Mouse (Mus musculus) heart, postnatal 10 days (tissue): ENCODE data around the gene Olfr986. TPM values are rescaled to one million over a fixed set of nuclear protein-coding genes. Genes with fewer than 3 reads are reported as not detected.
"Not testable (repeated sequence)": the region's sequence is repeated elsewhere in the genome, so short reads cannot be mapped to it uniquely, and the experiment has no call there.

Source experiments
- DNase-seq, 2 experiments: peaks; one replicate each; pipeline ENCODE4 v3.0.0; 2021
- intact Hi-C: fragments of 180-260 bp; cut with DNase I; formaldehyde crosslinking; loops from one replicate; pipeline ENCODE4 v1.15.1; 2025
- total RNA-seq, 2 experiments: library from RNA; stranded (reverse); gene quantifications; 2 replicates each; pipeline ENCODE4 v1.2.3; 2021

The Olfr986 gene
- under 1 TPM in 1 of 2 experiments, not detected in 1; 0.07 TPM for total RNA-seq

- intact Hi-C loops = no loop called here
- no peak for DNase-seq
Observed at GRCm38 (mm10) chr9:40180620-40181019, at the start of gene Olfr986. Gene Olfr986 (plus strand): TSS chr9:40180920.

DNA sequence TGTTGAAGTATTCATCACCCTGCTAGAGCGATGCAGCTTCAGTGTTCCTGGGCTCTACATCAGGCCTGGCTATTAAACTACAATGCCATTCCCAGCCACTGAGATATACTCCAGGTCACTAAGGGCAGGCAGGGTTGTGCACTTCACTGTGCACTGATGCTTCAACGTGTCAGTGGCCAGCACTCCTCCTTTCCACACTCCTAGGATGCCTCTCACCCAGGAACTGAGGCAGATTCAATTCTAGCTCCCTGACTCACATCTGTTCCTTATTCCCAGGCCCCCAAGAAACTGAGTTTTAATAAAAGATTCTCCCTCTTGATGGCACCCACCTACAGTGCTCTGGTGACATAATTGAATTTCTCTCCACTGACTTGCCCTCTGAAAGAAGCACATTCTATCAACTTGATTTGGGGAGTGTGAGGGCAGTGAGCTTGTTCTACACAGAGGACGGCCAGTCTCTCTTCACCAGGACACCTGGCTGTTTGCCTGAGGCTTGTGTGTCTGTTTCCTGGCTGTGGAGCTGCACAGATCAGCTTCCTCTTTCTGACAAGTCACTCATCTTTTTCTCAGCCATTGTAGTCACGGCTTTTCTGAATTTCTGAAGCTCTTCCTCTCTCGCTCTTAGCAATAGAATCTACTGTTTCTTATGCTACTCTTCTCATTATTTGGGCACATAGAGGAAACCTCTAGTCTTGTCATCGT is 43.6 kb upstream of the Olfr986 start:
- intact Hi-C loops = no loop called here
- peak in 1 of 2 experiments; percentile 9 for DNase-seq

GRCm38 (mm10) chr9:40139484-40139883 is 41.2 kb upstream of the Olfr986 start:
- no peak for DNase-seq
- intact Hi-C loops = no loop called here

DNA sequence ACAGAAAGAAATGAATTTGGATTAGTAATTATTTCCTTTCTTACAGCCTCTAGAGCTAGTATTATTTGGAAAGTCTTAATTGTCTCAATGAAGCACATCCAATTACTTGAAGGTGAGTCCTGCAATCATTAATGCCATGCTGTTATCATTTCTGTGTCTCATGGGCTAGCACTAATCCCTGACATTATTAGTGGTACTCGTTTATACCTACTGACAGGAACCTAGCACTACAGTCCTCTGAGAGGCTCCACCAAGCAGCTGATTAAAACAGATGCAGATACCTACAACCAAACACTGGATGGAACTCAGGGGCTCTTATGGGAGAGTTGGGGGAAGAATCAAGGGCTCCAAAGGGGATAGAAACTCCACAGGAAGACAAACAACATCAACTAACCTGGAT is 39.2 kb upstream of the Olfr986 start:
- DNase-seq = no peak
- intact Hi-C loops = no loop called here

DNA sequence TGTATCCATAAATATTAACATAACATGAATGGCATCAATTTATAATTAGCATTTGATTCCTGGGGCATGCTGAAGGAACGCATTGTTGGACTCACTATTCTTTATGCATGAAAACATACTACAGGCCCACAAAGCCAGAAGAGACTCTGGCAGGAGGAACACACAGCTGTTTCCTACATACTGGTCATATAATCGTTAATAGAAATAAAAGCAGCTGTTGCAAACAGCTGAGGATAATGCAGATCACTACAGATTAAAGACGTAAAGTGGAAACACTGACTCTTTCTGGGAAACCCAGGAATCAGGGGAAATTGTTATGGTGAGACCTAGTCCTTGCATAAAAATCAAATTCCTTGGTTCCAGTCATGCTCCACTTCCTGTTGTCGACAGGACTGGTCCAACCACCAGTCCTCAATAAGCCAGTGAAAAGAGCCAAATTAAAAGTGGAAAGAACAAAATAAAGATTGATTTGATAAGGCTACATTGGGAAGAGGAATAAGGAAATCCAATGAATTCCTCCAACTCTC is 25.5 kb upstream of the Olfr986 start:
- DNase-seq = no peak
- intact Hi-C loops = no loop called here

GRCm38 (mm10) chr9:40166446-40166845 is 14.3 kb upstream of the Olfr986 start:
- peak; percentile 36 to 41 for DNase-seq
- intact Hi-C loops = no loop called here

- intact Hi-C loops = no loop called here
- DNase-seq = no peak
Observed at GRCm38 (mm10) chr9:40177017-40177416, 3.7 kb upstream of the Olfr986 start.

- DNase-seq, intact Hi-C loops: not testable (repeated sequence)
Observed at GRCm38 (mm10) chr9:40185166-40185565, 4.4 kb downstream of the Olfr986 start.

- DNase-seq = no peak
- intact Hi-C loops = loop anchor here (5.0 kb wide), 1 partner anchor 74 kb away; no protein-coding TSS in a partner anchor
Observed at GRCm38 (mm10) chr9:40191086-40191876, 10.6 kb downstream of the Olfr986 start.

DNA sequence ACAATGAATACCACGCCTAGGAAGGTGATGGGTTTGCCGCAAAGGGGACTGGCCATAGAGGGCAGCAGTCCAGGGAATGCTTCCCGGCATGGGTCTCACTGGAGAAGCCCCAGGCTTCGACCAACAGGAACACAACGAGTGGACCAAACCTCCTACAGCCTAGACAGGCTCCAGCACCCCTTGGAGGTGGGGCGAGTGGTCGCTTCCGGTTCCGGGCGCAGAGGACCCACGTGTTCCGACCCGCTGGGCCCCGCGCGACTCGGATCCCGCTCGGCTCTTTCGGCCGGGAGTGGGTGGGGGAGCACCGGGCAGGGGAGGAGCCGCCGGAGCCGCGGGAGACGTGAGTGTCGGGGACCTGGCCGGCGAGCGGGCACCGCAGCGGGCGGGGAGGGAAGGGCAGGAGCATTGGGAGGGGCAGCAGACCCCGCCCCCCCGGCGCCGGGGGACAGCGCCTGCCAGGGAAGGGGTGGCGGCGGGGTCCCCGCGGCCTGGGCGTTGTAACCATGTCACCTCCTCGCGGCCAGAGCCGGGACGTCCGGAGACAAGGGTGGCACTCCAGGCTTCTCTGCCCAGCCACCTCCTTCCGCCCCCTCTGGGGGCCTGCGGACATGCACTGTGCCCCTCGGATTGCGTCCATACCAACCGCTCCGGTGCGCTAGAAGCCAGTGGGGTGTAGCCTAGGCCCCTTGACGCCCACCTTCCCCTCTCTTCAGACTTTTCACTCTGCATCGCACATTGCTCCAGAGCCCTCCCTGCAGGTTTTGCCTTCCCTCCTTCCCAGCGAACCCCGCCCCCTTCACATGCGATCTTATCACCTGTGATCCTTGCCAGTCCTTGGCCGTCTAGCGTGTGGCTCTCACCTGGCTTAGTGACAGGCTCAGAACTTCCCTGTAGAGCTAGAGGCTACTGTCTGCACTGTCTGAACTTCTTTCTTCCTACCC is 11.6 kb downstream of the Olfr986 start, which contains the start of gene Zfp202:
TSS of gene Zfp202 (plus strand) at position 219 of the 941 bp plus-strand sequence.
- intact Hi-C loops = loop anchor here (5.0 kb wide), 1 partner anchor 75 kb away; no protein-coding TSS in a partner anchor

GRCm38 (mm10) chr9:40195981-40196380 is 15.3 kb downstream of the Olfr986 start:
- DNase-seq = peak in 1 of 2 experiments; percentile 13
- intact Hi-C loops = no loop called here

More for the DNA sequence above, 11.6 kb downstream of the Olfr986 start, which contains the start of gene Zfp202:
- peak; percentile 92 to 94 for DNase-seq

- intact Hi-C loops = no loop called here
Observed at GRCm38 (mm10) chr9:40206546-40206950, 25.8 kb downstream of the Olfr986 start.

DNA sequence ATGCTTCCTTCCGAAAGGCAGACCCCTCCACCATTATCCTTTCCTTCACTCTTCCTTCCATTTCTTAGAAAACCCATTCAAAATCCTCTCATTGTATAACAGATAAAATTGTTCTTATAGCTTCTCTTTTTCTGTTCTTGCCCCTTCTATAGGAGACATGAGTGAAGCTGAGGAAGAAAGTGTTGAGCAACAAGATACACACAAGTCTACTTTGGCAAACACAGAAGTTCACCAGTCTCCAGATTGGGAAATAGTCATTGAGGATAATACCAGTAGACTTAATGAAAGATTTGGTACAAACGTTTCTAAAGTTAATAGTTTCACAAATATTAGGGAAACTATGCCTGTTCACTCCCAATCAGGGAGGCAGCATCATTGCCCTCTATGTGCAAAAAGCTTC is 30.0 kb downstream of the Olfr986 start:
- intact Hi-C loops = no loop called here
- no peak for DNase-seq

More at GRCm38 (mm10) chr9:40206546-40206950, 25.8 kb downstream of the Olfr986 start:
- DNase-seq = no peak

GRCm38 (mm10) chr9:40214058-40214457 is 33.3 kb downstream of the Olfr986 start:
- intact Hi-C loops = no loop called here
- no peak for DNase-seq

- DNase-seq = no peak
Observed at GRCm38 (mm10) chr9:40216651-40217050, 35.9 kb downstream of the Olfr986 start.

DNA sequence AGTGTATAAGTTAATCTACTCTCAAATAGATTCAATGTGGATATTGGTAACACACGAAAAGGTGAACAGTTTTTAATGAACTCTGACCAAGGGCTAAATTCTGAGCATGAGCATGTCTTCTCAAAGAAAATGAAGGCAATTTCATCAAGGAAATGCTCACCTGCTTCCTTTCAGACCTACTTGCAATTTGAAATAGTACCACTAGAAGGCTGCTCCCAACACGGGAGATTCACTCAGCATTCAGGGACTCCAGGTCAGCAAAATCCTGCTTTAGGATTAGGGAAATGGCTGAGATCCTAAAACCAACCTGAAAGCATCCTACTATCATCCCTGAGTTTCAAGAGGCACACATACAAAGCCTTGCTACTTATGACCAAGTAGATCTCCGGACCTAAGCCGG is 43.6 kb downstream of the Olfr986 start:
- intact Hi-C loops = loop anchor here (1.0 to 10.0 kb wide), 2 partner anchors 106 to 191 kb away; no protein-coding TSS in a partner anchor

More at GRCm38 (mm10) chr9:40216651-40217050, 35.9 kb downstream of the Olfr986 start:
- intact Hi-C loops = no loop called here

DNA sequence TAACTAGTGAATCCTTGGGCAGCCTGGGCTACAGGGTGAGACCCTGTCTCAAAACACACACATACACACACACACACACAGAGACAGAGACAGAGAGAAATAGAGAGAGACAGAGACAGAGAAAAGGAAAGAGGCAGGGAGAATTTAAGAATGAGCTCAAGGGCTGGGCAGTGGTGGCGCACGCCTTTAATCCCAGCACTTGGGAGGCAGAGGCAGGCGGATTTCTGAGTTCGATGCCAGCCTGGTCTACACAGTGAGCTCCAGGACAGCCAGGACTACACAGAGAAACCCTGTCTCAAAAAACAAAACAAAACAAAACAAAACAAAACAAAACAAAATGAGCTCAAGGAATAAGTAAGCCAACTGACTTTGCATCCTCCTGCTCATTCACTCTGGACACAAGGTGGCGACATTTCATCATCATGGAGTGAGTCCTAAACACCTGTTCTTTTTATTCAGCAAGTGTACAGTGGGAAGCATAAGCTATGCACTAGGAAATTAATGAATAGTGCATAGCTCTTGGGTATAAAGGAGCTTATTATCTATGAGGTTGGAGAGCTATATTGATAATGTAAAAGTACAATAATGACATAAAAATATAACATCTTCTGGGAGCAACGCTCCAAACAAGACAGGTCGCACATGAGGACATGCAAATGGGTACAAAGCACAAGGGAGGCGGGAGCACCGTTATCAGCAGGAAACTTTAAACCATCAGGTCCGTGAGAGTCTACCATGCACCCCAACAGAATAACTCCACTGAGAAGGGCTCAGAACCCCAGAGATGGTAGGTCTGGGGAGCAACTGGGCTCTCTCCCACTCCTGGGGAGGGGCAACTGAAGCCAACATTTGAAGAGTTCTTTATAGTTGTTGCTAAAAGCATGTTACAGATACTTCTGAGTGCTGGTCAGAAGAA is 47.4 kb downstream of the Olfr986 start:
- intact Hi-C loops = loop anchor here (1.0 to 10.0 kb wide), 3 partner anchors 102 to 187 kb away; no protein-coding TSS in a partner anchor
- peak; percentile 45 to 76 for DNase-seq

More for the DNA sequence above, 43.6 kb downstream of the Olfr986 start:
- DNase-seq = no peak

GRCm38 (mm10) chr9:40228804-40229331 is 48.1 kb downstream of the Olfr986 start:
- DNase-seq = no peak
- intact Hi-C loops = loop anchor here (1.0 to 10.0 kb wide), 3 partner anchors 101 to 186 kb away; no protein-coding TSS in a partner anchor
